Mouse (Mus musculus): ENCODE measurements around the gene Abcf1.
"Not testable (repeated sequence)": the region's sequence is repeated elsewhere in the genome, so short reads cannot be mapped to it uniquely, and the experiment has no call there.

Gene Abcf1

GRCm38 (mm10) chr17:35978811-35979400 lies 9.3 kb upstream of the Abcf1 start:
- DNase-seq, result peak; percentile 91

- DNase-seq, result no peak
Measured at GRCm38 (mm10) chr17:35972131-35972530, 2.6 kb upstream of the Abcf1 start.

- no peak for DNase-seq
Measured at GRCm38 (mm10) chr17:35967621-35968020, 1.9 kb downstream of the Abcf1 start.

GRCm38 (mm10) chr17:35963279-35963678 lies 6.3 kb downstream of the Abcf1 start:
- no peak for DNase-seq

- no peak for DNase-seq
Measured at GRCm38 (mm10) chr17:35958533-35959223, 10.9 kb downstream of the Abcf1 start.

GRCm38 (mm10) chr17:35954665-35955064 lies 14.9 kb downstream of the Abcf1 start:
- no peak for DNase-seq

- not testable (repeated sequence) for DNase-seq
Measured at GRCm38 (mm10) chr17:35952559-35952958, 17.0 kb downstream of the Abcf1 start.

- not testable (repeated sequence) for DNase-seq
Measured at GRCm38 (mm10) chr17:35950946-35951345, 18.6 kb downstream of the Abcf1 start.

GRCm38 (mm10) chr17:35939941-35940340 lies 29.6 kb downstream of the Abcf1 start:
- DNase-seq, result no peak

GRCm38 (mm10) chr17:35939108-35939507 lies 30.5 kb downstream of the Abcf1 start:
- DNase-seq, result no peak

GRCm38 (mm10) chr17:35937700-35938348 lies 31.7 kb downstream of the Abcf1 start:
- peak; percentile 63 for DNase-seq

- not testable (repeated sequence) for DNase-seq
Measured at GRCm38 (mm10) chr17:35935763-35936162, 33.8 kb downstream of the Abcf1 start.

- DNase-seq, result no peak
Measured at GRCm38 (mm10) chr17:35932608-35933007, 37.0 kb downstream of the Abcf1 start.

- DNase-seq, result no peak
Measured at GRCm38 (mm10) chr17:35930627-35931026, 38.9 kb downstream of the Abcf1 start.

GRCm38 (mm10) chr17:35929534-35929933 lies 40.0 kb downstream of the Abcf1 start:
- no peak for DNase-seq

GRCm38 (mm10) chr17:35927471-35927870 lies 42.1 kb downstream of the Abcf1 start:
- DNase-seq, result no peak

- DNase-seq, result no peak
Measured at GRCm38 (mm10) chr17:35923281-35923680, 46.3 kb downstream of the Abcf1 start.

GRCm38 (mm10) chr17:35922566-35922965 lies 47.0 kb downstream of the Abcf1 start:
- no peak for DNase-seq

- DNase-seq, result no peak
Measured at GRCm38 (mm10) chr17:35921710-35922109, 47.9 kb downstream of the Abcf1 start.

GRCm38 (mm10) chr17:35920862-35921562 lies 48.5 kb downstream of the Abcf1 start:
- DNase-seq, result peak; percentile 73

GRCm38 (mm10) chr17:35920384-35920783 lies 49.2 kb downstream of the Abcf1 start:
- no peak for DNase-seq

GRCm38 (mm10) chr17:35919864-35920301 lies 49.7 kb downstream of the Abcf1 start:
- DNase-seq, result peak; percentile 25

GRCm38 (mm10) chr17:35919060-35919715 lies 50.4 kb downstream of the Abcf1 start:
- peak; percentile 97 for DNase-seq

Data from embryo, embryonic 11 days (tissue).